Comparison of ENCODE assay signal across 8 mouse cellular contexts in the genomic region with DNA sequence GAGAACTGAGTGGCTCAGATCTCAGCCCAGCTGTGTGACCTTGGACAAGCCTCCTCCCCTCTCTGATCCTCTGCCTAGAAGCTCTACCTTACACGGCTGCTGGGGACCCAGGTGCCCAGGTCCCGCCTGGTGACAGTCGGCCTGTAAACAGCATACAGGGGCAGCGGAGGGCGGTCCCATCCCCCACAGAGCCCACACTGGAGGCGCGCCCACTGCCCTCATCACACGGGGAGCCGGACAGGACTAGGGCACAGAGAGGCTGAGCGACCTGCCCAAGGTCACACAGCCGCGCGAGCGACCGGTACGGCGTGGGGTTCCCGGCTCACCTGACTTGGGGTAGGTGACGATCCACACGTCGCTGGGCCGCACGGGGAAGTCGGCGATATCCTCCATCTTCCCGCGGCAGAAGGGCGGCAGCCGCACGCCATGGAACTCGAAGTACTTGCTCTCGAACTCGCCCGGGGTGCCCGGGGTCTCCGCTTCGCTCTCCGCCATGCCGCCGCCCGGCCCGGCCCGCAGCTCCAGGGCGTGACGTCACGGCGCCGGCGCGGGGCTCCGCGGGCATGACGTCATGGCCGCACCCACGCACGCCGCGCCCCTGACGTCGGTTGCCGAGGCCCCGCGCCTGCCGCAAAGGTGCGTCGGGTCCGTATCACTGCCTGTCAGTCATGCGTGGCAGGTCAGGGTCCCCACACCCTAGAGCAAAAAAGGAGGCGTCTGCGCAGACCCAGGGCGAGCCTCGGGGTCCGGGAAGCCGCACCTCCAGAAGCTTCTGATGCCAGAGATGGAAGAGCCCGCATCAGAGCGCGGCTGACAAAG. TPM values are rescaled to one million over a fixed set of nuclear protein-coding genes. Genes with fewer than 3 reads are reported as not detected.
DNase-seq lines count a peak whose midpoint lies in the region; ATAC-seq and TF ChIP-seq lines count a peak whose summit lies in the region.

Sult4a1 (minus strand) TSS at position 650 of the 819 bp plus-strand sequence.

- 0 out of 2 replicates have a peak within 1 kb of the TSS, but pooled peaks have one; percentile 8 for H3K9ac ChIP-seq in kidney, embryonic 15.5 days
- peak within 1 kb of the TSS; percentile 55 for H3K9ac ChIP-seq in forebrain, embryonic 11.5 days (ENCODE audit: low read length)
- H3K9ac ChIP-seq in midbrain, embryonic 12.5 days (replicated peaks), result peak within 1 kb of the TSS; percentile 47

- no peaks in the 10 kb centered on the region for H3K36me3 ChIP-seq in kidney, embryonic 15.5 days
- no peaks in the 10 kb centered on the region for H3K36me3 ChIP-seq in forebrain, embryonic 11.5 days (ENCODE audit: control insufficient read depth, insufficient read depth, low read length)
- H3K36me3 ChIP-seq in midbrain, embryonic 12.5 days, result no peaks in the 10 kb centered on the region

- DNase-seq in kidney, adult 18-20 months, result no peak
- DNase-seq in brain, embryonic 14.5 days (ENCODE audit: low read depth), result peak; percentile 82
- peak; percentile 75 for DNase-seq in forebrain, embryonic 11.5 days (ENCODE audit: low spot score)
- peak; percentile 43 for DNase-seq in layer of hippocampus, adult 9-11 months
- DNase-seq in testis, postnatal 10 days (ENCODE audit: low spot score), result peak; percentile 54
- DNase-seq in urinary bladder, postnatal 25 days (ENCODE audit: low spot score), result no peak

- TF ChIP-seq CTCF in brain, embryonic 14.5 days (IDR thresholded peaks at IDR 0.05; ENCODE audit: borderline replicate concordance, extremely low read depth, insufficient read depth, insufficient read length), result no peak

- H3K4me1 ChIP-seq in kidney, embryonic 15.5 days, result peaks cover 9% of the 10 kb centered on the region
- no peaks in the 10 kb centered on the region; the same call in 1 of the 2 replicates for H3K4me1 ChIP-seq in forebrain, embryonic 11.5 days (replicated peaks; ENCODE audit: control insufficient read depth, insufficient read depth, low read length)
- peaks cover 17% of the 10 kb centered on the region for H3K4me1 ChIP-seq in midbrain, embryonic 12.5 days

- WGBS in kidney, embryonic 15.5 days, result 2% methylated on average over 77 of the region's 77 CpGs
- WGBS in forebrain, embryonic 11.5 days, result 2% methylated on average over 77 of the region's 77 CpGs
- 2% methylated on average over 73 of the region's 77 CpGs for WGBS in midbrain, embryonic 12.5 days

- H3K9me3 ChIP-seq in kidney, embryonic 15.5 days (replicated peaks), result no peaks in the 10 kb centered on the region
- no peaks in the 10 kb centered on the region for H3K9me3 ChIP-seq in forebrain, embryonic 11.5 days (ENCODE audit: control insufficient read depth, low read length)
- no peaks in the 10 kb centered on the region for H3K9me3 ChIP-seq in midbrain, embryonic 12.5 days

- peak within 1 kb of the TSS; percentile 53 for H3K4me3 ChIP-seq in kidney, embryonic 15.5 days (replicated peaks)
- peak within 1 kb of the TSS; percentile 52 for H3K4me3 ChIP-seq in forebrain, embryonic 11.5 days (ENCODE audit: low read depth, low read length)
- peak within 1 kb of the TSS; percentile 59 for H3K4me3 ChIP-seq in midbrain, embryonic 12.5 days

- ATAC-seq in kidney, embryonic 15.5 days (replicated peaks; ENCODE audit: low FRiP score), result no peak
- ATAC-seq in forebrain, embryonic 11.5 days (replicated peaks; ENCODE audit: low FRiP score), result peak; percentile 63; the same call in 1 of the 2 replicates
- ATAC-seq in midbrain, embryonic 12.5 days (ENCODE audit: low FRiP score, low read depth), result peak; percentile 60

- 0 out of 2 replicates have a peak, but pooled peaks have one; percentile 18 for TF ChIP-seq POLR2A in brain, embryonic 14.5 days (IDR thresholded peaks at IDR 0.05; ENCODE audit: borderline replicate concordance, extremely low read depth, insufficient read depth, insufficient read length, poor library complexity, severe bottlenecking)

- H3K27me3 ChIP-seq in kidney, embryonic 15.5 days, result peaks cover 53% of the 10 kb centered on the region
- H3K27me3 ChIP-seq in forebrain, embryonic 11.5 days (ENCODE audit: control insufficient read depth, insufficient read depth, low read length), result peaks cover 16% of the 10 kb centered on the region
- H3K27me3 ChIP-seq in midbrain, embryonic 12.5 days, result peaks cover 55% of the 10 kb centered on the region

- no peak within 1 kb of the TSS for H3K27ac ChIP-seq in kidney, embryonic 15.5 days
- no peak within 1 kb of the TSS for H3K27ac ChIP-seq in forebrain, embryonic 11.5 days (ENCODE audit: low read depth, low read length)
- H3K27ac ChIP-seq in midbrain, embryonic 12.5 days (replicated peaks), result no peak within 1 kb of the TSS

- peak within 1 kb of the TSS; percentile 89 for H3K4me2 ChIP-seq in kidney, embryonic 15.5 days
- H3K4me2 ChIP-seq in forebrain, embryonic 11.5 days (ENCODE audit: low read depth, low read length, severe bottlenecking), result peak within 1 kb of the TSS; percentile 87
- H3K4me2 ChIP-seq in midbrain, embryonic 12.5 days (replicated peaks), result peak within 1 kb of the TSS; percentile 75

RNA-seq across cellular contexts. Expression of gene Sult4a1, which starts in this region (rescaled TPM):
- polyA plus RNA-seq in kidney, embryonic 15.5 days (2015; fragmentation: Nextera tagmentation; extraction: Ambion mirVana), result 1.1 and 2.4 TPM in 2 replicates
- polyA plus RNA-seq in brain, embryonic 14.5 days (2012; rRNA removed), result 96.9 and 102 TPM in 2 replicates
- 9.7 and 11.8 TPM in 2 replicates for polyA plus RNA-seq in forebrain, embryonic 11.5 days (2014; fragmentation: Nextera tagmentation; extraction: Ambion mirVana)
- 19.1 and 22.1 TPM in 2 replicates for polyA plus RNA-seq in midbrain, embryonic 12.5 days (2016; fragmentation: Nextera tagmentation; extraction: Ambion mirVana)

Comparison
In these comparisons a context has a peak if more than half of its experiments do, and no peak if none do; other contexts are left out.
1. DNase-seq: peak in brain, embryonic 14.5 days (single experiment), forebrain, embryonic 11.5 days (single experiment), layer of hippocampus, adult 9-11 months (single experiment) and testis, postnatal 10 days (single experiment); none in kidney, adult 18-20 months (single experiment) and urinary bladder, postnatal 25 days (single experiment).
2. Peak in every context shown above with its lines, with median percentiles within 50 percentile points of each other: H3K4me2 ChIP-seq, H3K4me3 ChIP-seq and H3K9ac ChIP-seq.